Mouse (Mus musculus): ENCODE measurements around the gene Tgm2. TPM values are rescaled to one million over a fixed set of nuclear protein-coding genes. Genes with fewer than 3 reads are reported as not detected.

Tgm2 gene
- polyA plus RNA-seq, 1 experiment, result 7.2 TPM

DNA sequence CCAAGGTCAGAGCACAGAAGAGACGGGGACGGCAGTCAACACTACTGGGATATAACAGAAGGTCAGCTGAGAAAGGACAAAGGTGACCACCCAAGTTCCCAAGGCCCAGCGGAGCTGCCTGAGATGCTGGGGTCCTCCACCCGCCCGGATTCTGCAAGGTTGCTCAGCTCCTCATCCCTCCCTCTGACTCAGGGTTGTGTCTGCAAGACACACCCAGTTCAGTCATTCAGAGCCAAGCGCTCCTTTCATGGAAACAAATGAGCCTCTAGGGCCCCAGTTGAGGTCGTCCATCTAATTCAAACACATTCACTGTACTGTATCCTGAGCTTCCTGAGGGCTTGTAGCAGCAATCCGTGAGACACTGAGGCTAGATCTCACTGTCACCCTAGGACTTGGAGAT is 8.4 kb upstream of the Tgm2 start:
- TF ChIP-seq GATA1 (IDR thresholded peaks at IDR 0.05; ENCODE audit: low read length), result no peak

DNA sequence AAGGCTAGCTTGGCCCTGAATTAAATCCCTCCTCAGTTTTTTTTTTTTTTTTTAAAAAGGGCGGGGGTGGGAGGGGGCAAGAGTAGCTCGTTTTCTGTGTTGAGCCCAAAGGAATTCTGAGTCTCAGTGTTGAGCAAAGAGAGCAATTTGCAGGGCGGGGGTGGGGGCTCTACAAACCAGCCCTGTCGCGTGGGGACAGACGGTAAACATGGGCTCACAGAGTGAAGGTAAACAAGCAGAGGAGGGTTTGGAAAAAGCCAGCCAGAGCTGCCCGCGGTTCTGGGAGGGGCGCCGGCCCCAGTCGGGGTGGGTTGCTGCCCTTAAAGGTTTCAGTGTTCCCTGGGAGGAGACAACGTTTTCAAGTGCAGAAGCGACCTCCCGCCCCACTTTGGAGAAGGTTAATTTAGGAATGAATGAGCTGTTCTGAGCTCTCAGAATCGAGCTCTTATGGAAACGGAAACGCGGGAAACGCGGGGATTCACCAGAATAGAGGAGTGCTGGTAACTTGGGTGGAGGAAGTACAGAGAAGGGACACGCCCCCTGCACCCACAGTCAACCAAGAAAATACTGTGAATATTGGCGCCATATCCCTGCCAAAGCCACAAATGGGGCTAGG is 7.6 kb upstream of the Tgm2 start:
- TF ChIP-seq GATA1 (IDR thresholded peaks at IDR 0.05; ENCODE audit: low read length), result no peak

- TF ChIP-seq GATA1 (IDR thresholded peaks at IDR 0.05; ENCODE audit: low read length), result no peak
Measured at GRCm38 (mm10) chr2:158152685-158153309, 6.6 kb upstream of the Tgm2 start.

GRCm38 (mm10) chr2:158151077-158151476 is 4.8 kb upstream of the Tgm2 start:
- no peak for TF ChIP-seq GATA1 (IDR thresholded peaks at IDR 0.05; ENCODE audit: low read length)

DNA sequence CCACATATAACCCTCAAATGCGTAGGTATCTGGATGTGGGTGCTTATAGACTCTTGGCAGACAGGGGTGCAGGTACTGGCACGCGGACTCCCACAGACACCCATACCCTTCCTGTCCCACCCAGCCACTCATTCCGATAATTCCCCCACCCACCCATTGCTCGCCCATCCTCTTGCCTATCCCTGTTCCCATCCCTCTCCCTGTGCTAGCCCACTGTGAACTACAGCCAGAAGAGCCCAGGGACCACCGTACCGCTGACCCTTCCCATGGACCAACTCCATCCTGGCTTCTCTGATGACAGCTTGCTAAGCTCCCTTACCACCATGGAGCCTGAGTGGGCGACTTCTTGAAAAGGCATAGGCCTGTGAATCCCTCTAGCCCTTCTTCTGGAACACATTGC is 735 bp upstream of the Tgm2 start:
- no peak for TF ChIP-seq GATA1 (IDR thresholded peaks at IDR 0.05; ENCODE audit: low read length)

- no peak for TF ChIP-seq GATA1 (IDR thresholded peaks at IDR 0.05; ENCODE audit: low read length)
Measured at GRCm38 (mm10) chr2:158145528-158146065, 639 bp downstream of the Tgm2 start.

- TF ChIP-seq GATA1 (IDR thresholded peaks at IDR 0.05; ENCODE audit: low read length), result no peak
Measured at GRCm38 (mm10) chr2:158144750-158145527, 1.3 kb downstream of the Tgm2 start.

GRCm38 (mm10) chr2:158144263-158144662 is 2.0 kb downstream of the Tgm2 start:
- no peak for TF ChIP-seq GATA1 (IDR thresholded peaks at IDR 0.05; ENCODE audit: low read length)

GRCm38 (mm10) chr2:158143816-158144215 is 2.4 kb downstream of the Tgm2 start:
- TF ChIP-seq GATA1 (IDR thresholded peaks at IDR 0.05; ENCODE audit: low read length), result no peak

- TF ChIP-seq GATA1 (IDR thresholded peaks at IDR 0.05; ENCODE audit: low read length), result no peak
Measured at GRCm38 (mm10) chr2:158142981-158143380, 3.3 kb downstream of the Tgm2 start.

DNA sequence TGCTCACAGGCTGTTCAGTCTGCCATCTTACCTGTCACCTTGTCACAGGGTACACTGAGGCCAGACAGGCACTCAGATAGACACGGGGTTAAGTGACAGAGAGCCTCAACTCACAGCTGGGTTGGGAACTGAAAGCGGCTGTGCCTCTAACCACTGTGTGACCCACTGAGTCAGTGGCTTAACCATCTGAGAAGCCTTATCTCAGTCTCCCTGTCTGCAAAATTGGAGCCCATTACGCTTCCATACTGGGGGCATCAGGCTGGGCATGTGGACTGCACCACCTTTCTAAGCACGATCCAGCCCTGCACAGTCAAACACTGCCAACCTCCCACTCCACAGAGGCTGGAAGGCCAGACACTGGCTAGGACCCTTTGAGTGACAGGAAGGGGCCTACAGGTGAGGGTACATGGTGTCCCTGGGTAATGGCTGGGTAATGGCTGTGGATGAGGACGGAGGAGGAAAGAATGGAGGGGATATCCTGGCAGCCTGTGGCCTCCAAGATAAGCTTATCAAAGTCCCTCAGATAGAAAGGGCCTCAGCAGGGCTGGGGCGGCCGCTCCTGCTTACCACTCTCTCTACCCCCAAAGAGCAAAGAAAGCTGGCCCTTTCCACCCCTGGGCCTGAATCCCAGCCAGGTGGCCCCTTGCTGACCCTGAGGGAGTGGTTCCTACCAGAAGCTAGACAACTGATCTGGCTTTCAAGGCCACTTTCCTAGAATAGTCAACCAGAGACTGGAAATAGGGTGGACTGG is 4.4 kb downstream of the Tgm2 start:
- peak; percentile 67 for TF ChIP-seq GATA1 (IDR thresholded peaks at IDR 0.05; ENCODE audit: low read length)

DNA sequence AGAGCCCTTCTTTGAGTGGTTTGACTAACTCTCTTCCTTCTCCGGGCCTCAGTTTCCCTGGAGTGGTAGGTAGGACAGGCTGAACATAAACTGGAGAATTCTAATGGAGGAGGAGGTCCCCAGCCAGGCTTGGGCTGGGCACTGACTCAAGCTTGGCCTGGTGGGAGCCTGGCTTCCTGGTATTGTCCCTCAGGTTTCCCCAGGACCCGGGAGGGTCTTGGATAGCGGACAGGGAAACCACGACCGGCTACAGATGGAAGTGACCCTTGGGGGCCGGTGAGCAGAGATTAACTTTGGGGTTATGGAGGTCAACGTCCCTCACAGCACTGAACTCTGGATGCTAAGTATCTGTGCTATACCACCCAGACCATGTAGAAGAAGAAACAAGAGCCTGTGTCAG is 5.0 kb downstream of the Tgm2 start:
- TF ChIP-seq GATA1 (IDR thresholded peaks at IDR 0.05; ENCODE audit: low read length), result no peak

- TF ChIP-seq GATA1 (IDR thresholded peaks at IDR 0.05; ENCODE audit: low read length), result no peak
Measured at GRCm38 (mm10) chr2:158140664-158141063, 5.6 kb downstream of the Tgm2 start.

DNA sequence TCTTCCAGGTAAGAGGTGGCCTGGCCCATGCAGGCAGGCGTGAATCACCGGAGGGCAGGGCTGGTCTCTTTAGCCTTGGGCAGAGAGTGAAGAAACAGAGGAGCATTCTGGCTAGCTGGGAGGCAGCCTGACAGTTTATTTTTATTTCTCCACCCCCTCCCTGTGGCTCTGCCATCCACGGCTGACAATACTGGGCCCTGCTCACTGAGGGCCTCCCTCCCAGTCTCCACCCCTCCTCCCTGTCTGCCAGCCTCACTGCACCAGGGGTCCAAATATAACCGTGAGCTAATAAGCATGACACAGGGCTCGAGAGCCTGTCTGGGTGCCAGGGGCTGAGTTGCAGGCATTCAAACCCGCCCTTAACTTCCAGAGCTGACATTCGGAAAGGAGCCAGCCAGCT is 6.6 kb downstream of the Tgm2 start:
- no peak for TF ChIP-seq GATA1 (IDR thresholded peaks at IDR 0.05; ENCODE audit: low read length)

- no peak for TF ChIP-seq GATA1 (IDR thresholded peaks at IDR 0.05; ENCODE audit: low read length)
Measured at GRCm38 (mm10) chr2:158138778-158139177, 7.5 kb downstream of the Tgm2 start.

DNA sequence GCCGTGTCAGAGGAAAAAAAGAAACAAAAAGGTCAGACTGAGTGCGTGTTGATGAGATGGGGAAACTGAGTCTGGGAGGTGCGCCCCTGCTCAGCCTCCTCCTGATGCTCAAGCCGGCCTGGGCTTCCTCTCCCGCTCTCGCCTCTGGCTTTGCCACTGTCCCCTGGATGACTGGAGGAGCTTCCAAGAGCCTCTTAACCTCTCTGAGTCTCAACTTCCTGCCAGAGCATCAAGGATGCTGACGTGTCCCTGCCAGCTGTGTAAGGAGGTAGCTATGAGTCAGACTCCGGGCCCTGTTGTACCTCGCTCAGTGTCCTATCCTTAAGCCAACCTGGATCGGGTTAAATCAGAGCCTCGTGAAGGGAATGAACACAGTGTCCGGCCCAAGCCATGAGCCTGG is 8.5 kb downstream of the Tgm2 start:
- no peak for TF ChIP-seq GATA1 (IDR thresholded peaks at IDR 0.05; ENCODE audit: low read length)
